Mouse (Mus musculus): ENCODE measurements around the gene Tchp.

GRCm38 (mm10) chr5:114698044-114698746 lies 9.4 kb upstream of the Tchp start:
- no peak for TF ChIP-seq CTCF (IDR thresholded peaks at IDR 0.05; ENCODE audit: control insufficient read depth, insufficient read depth, insufficient replicate concordance, low read depth, low read length)
- no peak for TF ChIP-seq POLR2A (IDR thresholded peaks at IDR 0.05; ENCODE audit: control insufficient read depth, low read depth, low read length)

All from testis, adult 2 months (tissue).